Mouse (Mus musculus) testis, postnatal 14 days (tissue): ENCODE measurements around the gene Car10.
"Not testable (repeated sequence)": the region's sequence is repeated elsewhere in the genome, so short reads cannot be mapped to it uniquely, and the experiment has no call there.

ENCODE experiments used
- DNase-seq: peaks from one replicate; pipeline ENCODE4 v3.0.0; 2021; ENCODE audit warnings: low spot score

Car10 gene

DNA sequence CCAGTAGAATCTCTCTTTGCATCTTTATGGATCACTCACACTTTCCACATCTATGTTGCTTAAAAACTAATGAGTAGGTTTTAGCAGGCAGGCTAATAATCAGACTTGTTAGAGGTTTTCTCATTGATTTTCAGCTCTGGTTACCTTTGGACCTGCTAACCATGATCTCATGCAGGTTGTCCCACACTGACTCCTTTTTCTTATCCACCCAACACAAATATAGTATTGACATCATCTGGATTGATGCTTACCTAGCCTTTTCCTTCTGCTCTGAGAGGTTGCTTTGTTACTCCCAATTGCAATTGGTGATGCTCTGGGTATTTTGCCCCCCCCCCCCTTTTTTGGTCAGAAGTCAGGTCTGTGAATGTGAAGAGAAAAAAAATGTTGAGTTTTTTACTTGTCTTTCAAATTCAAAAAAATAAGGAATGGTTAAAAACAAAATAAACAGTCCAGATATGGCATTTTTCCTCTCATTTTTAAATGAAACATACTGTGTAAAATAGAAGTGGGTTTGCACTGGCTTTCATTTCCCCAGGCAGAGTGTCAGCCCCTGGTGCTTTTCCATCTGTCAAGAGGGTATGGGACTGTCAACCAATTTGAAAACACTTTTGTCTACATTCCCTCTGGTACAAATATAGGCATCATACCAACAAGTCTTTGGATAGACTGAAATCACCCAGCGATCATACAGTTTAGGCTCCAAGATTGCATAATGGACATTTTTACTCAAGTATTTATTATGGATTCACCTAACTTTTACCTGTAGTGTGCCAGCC is 75.9 kb downstream of the Car10 start:
- no peak for DNase-seq

DNA sequence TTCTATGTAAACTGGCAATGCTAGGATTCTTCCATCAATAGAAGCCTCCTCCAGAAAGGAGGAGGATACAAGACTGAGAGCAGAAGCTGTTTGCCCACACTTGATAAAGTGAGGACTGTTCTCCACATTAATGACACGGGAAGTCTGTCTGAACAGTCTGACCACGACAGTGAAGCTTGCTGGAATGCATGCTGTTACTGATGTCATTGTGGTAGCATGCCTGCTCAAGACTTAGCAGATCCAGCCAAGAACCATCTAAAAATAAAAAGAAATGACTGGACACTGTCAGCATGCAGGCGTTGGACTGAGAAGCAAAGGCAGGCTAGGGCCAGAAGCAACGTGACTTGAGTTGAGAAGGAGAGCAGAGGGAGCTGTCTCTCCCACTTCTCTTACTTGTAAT is 87.6 kb downstream of the Car10 start:
- no peak for DNase-seq

DNA sequence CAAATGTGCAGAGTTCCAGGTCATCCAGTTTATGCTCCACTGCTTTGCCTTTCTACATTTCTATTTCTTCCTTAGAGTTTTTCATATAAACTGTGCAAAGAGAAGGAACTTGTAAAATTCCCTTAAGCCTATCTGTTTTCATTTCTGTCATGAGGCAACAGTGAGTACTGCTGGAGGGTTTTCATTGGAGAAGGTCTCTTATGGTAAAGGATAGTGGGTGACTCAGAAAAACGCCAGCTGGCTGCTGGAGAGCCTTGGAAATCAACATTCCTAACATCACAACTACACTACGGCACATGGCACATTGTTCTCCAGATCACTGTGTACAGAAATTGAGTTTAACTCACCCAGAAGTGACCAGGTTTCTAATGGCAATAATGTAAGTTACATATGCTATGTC is 88.3 kb downstream of the Car10 start:
- DNase-seq = no peak

DNA sequence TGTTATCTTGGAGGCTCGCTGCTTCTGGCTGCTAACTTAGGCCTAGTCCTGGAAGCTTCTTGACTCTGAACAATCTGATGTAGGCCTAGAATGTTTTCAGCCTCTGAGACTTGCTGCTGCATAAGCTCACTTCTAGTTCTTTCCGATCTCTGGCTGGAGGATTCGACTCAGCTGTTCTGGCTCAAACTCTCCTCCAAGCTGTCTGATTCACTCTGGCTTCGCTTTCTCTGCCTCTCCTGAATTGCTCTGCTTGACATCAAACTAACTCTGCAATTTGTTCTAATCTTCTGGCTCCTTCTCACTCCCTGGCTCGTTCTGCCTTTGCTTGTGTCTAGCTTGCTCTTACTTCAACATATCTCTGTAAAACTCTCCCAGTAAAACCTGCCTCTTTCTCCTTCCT is 90.8 kb downstream of the Car10 start:
- DNase-seq = no peak

DNA sequence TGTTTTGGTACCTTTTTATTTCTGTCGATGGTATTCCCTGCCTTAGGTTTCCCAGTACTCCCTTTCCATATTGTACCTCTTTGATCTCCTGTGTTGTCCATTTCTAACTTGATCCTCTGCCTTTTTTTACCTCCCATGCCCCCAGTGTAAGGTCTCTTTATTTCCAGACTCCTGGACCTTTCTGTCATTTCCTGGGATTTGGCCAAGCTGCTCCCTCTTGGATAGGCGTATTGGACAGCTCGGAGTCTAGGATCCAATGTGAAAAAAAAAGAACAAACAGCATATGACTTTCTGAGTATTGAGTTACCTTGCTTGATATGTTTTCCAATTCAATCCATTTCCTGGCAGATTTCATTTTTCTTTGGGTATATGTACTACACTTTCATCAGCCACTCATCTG is 102.2 kb downstream of the Car10 start:
- DNase-seq = no peak

DNA sequence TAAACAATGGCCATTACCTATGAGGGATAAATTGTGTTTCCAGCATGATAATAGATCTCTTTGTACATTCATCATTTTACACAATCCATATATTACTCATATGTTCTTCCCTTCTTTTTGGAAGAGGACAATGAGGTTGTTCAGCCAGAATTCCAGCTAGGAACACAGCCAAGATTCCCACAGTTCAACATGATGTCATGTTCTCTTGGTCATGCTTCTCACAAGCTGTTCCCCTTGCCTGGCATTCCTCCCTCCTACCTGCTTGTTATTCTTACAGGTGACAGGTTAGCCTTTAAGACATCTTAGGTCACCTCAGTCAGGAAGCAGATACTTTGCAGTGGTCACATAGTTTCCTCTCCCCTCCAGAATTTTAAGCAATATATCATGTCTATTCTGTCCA is 119.6 kb downstream of the Car10 start:
- no peak for DNase-seq

DNA sequence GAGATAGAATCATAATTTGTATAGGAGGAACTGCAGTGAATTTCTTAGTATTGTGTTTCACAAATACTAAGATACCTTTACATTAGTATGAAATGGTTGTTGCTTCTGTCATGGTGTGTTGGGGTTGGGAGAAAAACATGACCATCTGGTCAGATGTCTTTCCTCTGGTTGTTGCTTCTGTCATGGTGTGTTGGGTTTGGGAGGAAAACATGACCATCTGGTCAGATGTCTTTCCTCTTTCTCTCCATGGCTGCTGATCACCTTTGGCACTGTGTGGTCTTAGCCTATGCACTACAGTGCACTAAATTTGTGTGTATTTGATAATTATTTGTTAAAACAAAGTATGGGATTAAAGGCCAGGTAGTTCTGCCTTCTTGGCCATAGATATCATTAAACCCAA is 132.2 kb downstream of the Car10 start:
- no peak for DNase-seq

DNA sequence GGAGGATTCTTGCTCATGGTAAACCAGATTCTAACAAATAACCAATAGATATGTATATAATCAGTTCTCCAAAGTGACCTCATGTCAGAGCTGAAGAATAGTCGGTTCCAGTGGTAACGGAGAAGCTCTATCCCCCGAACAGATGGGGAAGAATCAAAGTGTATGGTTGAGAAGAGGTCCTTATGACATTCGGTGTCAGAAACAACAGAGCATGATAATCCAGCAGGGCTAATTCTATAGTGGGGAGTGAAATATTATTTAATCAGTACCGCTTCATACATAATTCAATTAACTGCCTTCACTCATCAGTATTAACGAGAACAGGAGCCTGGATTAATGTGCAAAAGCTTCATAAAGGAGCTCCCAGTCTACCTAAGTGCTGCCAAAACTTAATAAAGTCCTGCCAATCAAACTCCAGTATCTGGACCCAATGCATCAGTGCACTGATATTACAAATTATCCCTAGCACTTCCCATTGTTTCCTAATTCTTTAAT is 152.0 kb downstream of the Car10 start:
- DNase-seq = no peak

DNA sequence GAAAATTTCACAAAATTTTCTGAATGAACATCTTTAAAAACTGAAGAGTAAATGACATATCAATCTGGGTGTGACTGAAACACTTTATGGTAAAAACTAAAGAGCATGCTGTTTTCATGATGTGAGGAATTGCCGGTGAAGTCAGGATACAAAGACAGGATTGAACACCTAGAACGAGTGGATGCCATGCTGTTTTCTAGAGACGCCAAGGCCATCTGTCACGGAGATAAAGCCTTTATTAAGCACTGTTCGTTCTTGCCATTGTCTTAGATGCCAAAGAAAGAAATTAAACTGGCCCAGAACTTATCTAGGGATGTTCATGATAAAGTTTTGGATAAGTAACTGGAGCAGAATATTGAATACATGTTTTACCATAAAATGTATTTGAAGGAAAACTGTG is 153.9 kb downstream of the Car10 start:
- no peak for DNase-seq

DNA sequence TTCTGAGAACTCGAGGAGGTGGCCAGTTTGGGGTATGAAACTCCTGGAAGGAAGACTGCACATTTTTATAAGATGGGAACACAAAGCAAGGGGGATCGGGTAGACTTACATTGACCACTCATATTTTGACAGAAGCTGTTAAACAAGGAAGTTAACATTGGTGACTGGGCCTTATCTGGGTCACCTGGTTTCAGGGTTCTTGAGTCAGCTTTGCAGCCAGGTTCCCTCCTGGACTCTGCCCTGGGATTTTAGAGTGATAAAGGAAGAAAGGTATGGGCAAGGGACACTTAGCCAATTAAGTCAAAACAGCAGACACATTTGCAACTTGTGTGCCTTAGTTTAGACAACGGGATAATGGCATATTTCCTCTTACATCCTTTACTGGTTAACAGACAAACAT is 166.2 kb downstream of the Car10 start:
- no peak for DNase-seq

DNA sequence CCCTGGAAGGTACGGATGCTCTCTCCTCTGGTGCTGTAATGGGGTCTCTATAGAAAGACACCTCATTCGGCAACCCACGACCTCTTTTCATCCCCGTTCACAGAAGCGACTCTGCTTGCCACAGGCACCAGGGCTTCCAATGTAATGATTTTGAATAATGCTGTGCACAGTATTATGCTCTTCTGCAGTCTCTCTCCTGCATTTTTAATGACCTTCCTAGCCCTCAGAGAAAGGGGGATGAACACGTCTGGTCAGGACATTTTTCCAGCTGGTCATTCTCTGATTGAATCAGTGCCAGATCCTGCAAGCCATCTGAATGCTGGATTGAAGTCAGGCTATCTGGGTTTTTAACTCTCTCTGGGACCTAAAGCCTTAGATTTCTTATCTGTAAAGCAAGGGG is 174.2 kb downstream of the Car10 start:
- DNase-seq = no peak

DNA sequence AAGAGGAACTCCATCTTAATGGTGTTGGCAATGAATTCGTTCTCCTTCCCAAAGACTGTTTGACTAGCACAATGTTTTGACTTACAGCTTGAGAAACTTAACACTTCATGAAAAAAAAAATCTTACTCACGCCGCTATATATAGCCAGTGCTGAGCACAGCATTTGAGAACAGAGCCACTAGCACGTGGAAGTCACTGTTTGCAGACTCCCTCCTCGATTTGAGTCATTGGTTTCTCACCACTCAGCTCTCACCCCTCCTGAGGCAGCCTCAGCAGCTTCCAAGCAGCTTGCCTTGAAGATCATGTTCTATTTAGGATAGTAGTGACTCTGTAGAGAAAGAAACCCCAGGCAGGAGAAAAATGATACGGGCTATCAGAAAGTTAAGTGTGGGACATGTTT is 176.1 kb downstream of the Car10 start:
- DNase-seq = no peak

DNA sequence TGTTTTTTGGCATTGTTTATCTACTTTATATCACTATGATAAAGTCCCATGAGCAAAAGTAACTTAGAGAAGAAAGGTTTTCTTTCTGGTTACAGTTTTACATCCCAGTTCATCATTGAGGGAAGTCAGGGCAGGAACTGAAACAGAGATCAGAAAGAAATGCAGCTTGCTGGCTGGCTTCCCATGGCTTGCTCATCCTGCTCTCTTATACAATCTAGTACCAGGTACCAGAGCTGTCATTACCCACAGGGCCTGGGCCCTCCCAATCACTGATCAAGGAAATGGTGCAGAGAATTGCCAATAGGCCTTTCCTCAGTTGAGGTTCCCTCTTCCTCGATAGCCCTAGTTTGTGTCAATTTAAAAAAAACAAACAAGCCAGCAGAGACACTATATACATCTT is 195.8 kb downstream of the Car10 start:
- no peak for DNase-seq

DNA sequence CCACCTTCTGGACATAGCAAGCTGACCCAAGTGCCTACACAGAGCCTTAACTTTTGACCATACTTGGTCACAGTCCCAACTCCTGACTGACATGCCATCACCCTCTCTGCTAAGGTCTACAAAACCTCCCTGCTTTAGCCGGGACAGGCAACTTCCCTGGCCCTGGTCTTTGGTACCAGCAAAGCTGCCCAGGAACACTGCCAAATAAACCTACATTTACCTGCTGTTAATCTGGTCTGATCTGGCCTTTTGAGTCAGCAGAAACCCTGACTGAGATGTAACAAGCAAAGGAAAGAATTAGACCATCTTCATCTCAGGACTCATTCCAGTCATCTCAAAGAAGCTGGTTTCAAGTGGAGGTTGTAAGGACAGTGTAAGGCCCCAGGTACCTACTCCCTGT is 212.2 kb downstream of the Car10 start:
- no peak for DNase-seq

DNA sequence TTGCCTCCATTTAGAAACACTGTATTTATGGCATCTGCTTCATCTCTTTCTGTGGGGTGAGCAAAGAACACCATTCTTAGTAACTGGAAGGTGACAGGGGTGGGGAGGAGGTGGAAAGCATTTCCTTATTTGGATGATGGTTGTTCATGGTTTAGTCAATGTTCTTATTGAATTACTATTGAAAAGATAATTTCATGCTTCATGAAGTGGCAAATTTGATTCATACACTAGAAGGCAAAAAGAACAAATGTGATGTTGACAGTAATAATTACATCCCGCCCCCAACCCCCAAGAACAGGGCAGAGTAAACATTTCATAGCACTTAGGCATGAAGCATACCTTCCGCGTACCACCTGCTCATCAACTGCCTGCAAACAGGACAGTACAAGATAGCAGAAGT is 239.9 kb downstream of the Car10 start:
- DNase-seq = no peak

DNA sequence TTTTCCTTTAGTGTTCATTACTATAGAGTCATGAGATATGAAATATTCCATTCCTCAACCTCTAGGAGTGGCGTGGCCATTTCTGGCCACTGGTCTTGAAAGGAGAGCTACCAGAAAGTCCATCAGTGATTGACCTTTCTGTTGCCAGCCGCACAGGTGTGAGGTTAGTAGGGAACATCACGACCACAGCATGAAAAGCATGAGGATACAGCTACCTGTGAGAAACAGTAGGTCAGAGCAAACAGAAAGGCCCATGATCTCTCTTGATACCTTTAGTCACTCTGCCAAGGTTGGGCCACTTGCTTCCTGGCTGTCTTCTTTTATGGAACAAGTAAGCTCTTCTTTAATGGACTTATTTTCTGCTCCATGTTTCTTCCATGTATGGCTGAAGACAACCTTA is 246.1 kb downstream of the Car10 start:
- DNase-seq = no peak

DNA sequence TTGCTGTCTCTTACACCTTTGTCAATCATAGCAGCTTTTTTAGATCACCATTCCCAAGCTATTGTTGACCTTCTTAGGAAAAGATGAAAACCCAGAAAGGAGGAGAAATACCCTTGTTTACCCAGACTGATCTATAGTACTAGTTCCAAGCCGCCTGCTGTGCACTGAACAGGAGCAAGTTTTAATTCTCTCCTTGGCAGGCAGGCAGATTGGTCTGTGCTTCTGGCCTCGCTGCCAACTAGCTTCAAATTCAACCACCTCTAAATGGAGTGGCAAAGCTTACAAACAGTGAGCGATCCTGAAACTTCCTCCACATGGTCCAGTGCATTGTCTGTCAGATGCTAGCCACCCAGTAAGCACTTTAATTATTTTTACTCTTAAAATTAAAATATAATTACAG is 247.0 kb downstream of the Car10 start:
- DNase-seq = no peak

DNA sequence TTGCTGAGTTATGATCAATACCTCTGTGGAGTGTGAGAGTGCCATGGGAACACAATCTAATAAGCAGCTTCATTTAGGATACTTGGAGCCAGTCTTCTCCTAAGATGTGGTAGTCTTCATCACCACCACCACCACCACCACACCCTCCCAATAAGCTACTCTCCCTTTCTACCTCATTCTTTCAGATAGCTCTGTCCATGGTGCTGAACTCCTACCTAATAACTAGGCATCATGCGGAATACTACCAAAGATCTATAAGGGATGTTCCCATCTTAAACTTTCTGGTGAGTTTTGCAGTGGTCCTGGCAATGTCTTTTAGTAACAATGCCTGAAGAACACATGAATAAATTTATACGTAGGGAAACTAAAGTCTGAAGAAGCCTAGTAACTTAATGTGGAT is 263.7 kb downstream of the Car10 start:
- no peak for DNase-seq

DNA sequence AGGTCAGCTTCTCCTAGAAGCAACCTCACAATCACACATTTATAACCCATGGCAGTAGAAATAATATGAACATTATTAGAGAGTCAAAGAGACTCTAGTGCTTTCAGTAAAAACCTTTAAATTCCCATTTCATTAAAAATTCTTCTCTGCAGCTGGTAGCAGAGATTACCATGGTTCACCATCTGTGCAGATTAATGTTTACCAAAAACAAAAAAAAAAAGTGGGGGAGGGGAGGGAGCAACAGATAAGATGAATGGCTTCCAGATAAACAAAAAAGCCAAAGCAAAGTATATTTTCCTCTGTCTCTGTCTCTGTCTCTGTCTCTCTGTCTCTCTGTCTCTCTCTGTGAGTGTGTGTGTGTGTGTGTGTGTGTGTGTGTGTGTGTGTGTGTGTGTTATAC is 266.3 kb downstream of the Car10 start:
- no peak for DNase-seq

DNA sequence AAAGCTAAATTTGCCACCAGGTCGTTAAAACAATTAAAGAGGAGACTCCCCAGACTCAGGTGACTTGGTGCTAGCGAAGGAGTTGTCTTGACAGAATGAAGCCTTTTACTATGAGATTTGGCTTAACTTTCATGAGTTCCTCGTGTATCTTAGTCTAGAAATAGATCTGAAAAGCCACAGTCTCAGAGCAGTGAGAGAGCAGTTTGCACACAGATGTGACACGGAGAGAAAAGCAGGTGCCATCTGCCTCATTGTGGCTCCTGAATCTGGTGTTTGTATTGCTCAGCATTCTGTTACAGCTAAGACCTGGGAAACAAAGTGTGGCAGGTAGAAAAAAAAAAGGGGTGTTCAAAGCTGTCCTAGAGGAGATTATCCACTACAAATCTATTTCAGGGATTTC is 269.4 kb downstream of the Car10 start:
- no peak for DNase-seq

DNA sequence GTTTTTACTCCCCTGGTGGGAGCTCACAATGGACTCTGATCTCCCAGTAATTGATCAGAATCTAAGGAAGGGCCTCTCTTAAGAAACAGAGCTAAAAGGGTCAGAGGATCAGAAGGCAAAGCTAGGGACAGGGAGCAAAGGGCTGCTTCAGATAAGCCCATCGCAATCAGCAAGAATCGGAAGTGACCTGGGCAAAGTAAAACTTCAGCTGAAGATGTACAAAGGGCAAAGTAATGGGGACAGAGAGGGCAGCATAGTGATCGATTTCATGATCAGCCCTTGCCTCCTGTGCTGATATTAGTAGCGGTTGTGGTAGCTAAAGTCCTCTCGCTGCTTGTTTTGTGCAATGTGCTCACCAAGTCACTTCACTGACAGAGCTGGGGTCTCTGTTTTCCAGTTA is 269.9 kb downstream of the Car10 start:
- DNase-seq = no peak

DNA sequence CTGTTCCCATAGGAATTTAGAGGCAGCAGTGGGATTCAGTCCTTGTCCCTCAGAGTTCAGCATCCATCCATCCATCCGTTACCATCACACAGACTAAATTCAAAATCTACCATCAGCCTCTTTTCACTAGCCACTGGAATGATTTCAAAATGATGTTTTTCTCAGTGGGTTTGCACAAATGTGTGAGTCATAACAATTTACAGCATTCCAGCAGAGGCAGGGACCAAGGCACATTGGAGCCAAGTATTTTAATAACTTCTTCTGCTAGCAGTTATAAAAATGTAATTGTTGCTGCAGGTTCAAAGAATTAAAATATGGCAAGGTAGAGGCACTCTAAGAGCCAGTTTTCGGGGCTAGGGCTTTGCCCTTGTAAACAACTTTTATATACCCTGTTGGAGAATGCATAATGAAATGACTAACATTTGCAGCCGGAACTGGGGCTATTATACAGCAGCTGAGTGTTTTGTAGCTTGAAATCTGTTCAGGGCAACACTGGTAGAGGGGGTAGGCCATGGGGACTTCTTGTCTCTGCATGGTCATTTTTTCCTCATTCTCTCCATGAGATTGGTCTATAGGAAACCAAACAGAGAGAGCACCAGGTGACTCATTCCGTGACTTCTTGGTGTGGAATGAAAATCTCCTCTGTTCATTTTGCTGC is 276.0 kb downstream of the Car10 start:
- DNase-seq = no peak

DNA sequence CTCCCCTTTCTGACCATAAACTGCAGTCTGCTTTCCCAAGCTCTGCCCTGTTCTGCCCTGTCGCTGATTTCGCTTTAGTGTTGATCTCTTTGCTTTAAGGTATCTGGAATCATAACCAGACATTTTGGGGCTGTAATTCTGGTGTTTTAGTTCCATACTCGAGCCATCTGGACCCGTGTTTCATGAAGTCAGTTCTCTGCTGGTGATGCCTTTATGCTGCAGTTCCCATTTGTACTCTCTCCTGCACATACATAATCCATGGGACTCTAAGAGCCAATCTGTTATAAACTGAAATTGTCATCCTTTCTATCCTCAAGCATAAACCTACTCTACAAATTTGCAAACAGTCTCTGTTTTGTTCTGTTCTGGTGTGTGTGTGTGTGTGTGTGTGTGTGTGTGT is 293.3 kb downstream of the Car10 start:
- DNase-seq = no peak

DNA sequence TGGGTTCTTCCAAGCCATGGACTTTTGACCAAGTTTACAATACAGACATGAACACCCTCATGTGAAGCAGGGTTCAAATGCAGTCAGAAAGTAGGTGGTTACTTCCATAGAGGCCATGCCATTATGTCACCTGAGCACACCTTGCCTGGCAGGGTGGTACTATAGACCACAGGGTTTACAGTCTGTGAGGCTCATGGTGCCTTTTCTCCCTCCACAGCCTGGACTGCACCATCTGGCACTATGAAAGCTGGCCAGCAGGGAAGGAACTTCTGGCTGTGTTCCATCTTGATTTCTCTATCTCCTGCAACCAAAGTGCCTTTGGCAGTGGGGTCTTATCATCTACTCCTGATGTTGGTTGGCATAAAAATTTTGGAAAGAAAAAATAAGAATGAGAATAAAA is 295.5 kb downstream of the Car10 start:
- DNase-seq = not testable (repeated sequence)
